Mouse (Mus musculus) G1E (cell line): ENCODE measurements around the gene 2310033P09Rik.

Experiments used
- CTCF ChIP-seq: IDR thresholded peaks from 2 replicates; pipeline ENCODE4 v1.5.1; 2012; ENCODE audit warnings: low read depth, low read length, inconsistent platforms, mixed read lengths
- GATA1 ChIP-seq: IDR thresholded peaks from 2 replicates; pipeline ENCODE4 v1.6.1; 2012; ENCODE audit warnings: borderline replicate concordance, low read length, inconsistent platforms, mixed read lengths

DNA sequence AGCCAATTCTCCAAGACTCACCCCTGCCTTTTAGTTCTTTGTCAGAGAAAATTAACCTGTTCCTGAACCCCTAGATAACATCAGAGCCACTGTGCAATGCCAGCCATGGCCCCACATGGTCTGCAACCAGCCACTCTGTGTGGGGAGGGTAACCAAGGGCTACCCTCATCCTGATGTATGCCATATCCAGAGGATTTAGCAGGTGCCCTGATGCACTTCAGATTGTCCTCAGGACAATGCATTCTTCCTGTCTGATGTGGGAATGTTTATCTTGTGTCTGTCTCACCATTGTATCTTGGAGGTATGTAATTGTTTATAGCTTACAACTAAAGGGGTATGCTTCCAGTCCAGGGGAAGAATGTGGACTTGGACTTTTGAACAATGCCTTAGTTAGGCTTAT lies 11.9 kb upstream of the 2310033P09Rik start:
- TF ChIP-seq CTCF = no peak
- no peak for TF ChIP-seq GATA1
